Mouse (Mus musculus) hindbrain, embryonic 10.5 days (tissue): ENCODE results near the gene Odf3l2. TPM values are rescaled to one million over a fixed set of nuclear protein-coding genes. Genes with fewer than 3 reads are reported as not detected.

Experiments used
- DNase-seq: peaks from one replicate; pipeline ENCODE4 v3.0.0-alpha.2; 2017; ENCODE audit warnings: low spot score
- H3K27ac ChIP-seq: fragments of 300-500 bp; sonication (generic); 2 replicates; pipeline ENCODE4 v1.5.1; 2016; ENCODE audit warnings: mild to moderate bottlenecking, moderate library complexity
- H3K27me3 ChIP-seq: fragments of 300-500 bp; sonication (generic); 2 replicates; pipeline ENCODE4 v1.6.1; 2016; ENCODE audit warnings: mild to moderate bottlenecking; ENCODE audit not compliant: poor library complexity, insufficient read depth, severe bottlenecking
- H3K36me3 ChIP-seq: fragments of 300-500 bp; sonication (generic); 2 replicates; pipeline ENCODE4 v1.6.1; 2016; ENCODE audit warnings: mild to moderate bottlenecking, moderate library complexity
- H3K4me1 ChIP-seq: fragments of 300-500 bp; sonication (generic); replicated peaks from 2 replicates; pipeline ENCODE4 v1.6.1; 2016; ENCODE audit warnings: mild to moderate bottlenecking
- H3K4me3 ChIP-seq: fragments of 300-500 bp; sonication (generic); 2 replicates; pipeline ENCODE4 v1.5.1; 2016; ENCODE audit warnings: mild to moderate bottlenecking, moderate library complexity
- H3K9me3 ChIP-seq: fragments of 300-500 bp; sonication (generic); 2 replicates; pipeline ENCODE4 v1.6.1; 2016; ENCODE audit warnings: mild to moderate bottlenecking, moderate library complexity
- WGBS: fragments of 180-500 bp; shearing (Covaris S2); methylation state at CpG from one replicate; pipeline ENCODE4 v1.1.7; 2016; 5-methylcytosine and 5-hydroxymethylcytosine counted together
- polyA plus RNA-seq: library from polyadenylated mRNA; unstranded; fragments of >200 nt; fragmentation: Nextera tagmentation; extraction: Ambion mirVana; gene quantifications from 2 replicates; pipeline ENCODE4 v1.2.1, GENCODE M21; 2016

The Odf3l2 gene
- not detected in 2 replicates for polyA plus RNA-seq

DNA sequence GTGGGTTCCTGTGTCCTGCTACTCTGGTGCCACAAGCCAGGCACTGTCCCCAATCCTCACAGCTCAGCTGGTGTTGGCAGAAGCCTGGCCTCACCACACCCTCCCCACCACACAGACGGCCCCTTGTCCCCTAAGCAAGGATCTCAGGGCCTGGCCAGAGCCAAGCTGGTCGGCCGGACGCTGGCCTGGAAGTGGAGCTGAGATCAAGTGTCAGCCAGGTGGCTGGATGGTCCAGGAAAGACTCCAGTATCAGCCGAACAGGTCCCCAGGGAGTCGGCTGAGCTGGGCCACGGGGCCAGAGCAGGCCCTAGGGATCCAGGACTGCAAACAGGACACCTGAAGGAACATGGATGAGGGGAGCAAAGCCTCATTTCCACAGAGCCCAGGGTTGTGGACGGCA is at the start of gene Odf3l2:
TSS of gene Odf3l2 (minus strand) at position 28 of the 400 bp plus-strand sequence.
- no peak for DNase-seq
- no peaks in the 10 kb centered on the region for H3K36me3 ChIP-seq
- H3K4me3 ChIP-seq = no peak within 1 kb of the TSS
- no peaks in the 10 kb centered on the region for H3K9me3 ChIP-seq
- 65% methylated on average over 8 of the region's 8 CpGs for WGBS
- H3K4me1 ChIP-seq = peaks cover 13% of the 10 kb centered on the region
- H3K27me3 ChIP-seq = no peaks in the 10 kb centered on the region
- H3K27ac ChIP-seq = no peak within 1 kb of the TSS

DNA sequence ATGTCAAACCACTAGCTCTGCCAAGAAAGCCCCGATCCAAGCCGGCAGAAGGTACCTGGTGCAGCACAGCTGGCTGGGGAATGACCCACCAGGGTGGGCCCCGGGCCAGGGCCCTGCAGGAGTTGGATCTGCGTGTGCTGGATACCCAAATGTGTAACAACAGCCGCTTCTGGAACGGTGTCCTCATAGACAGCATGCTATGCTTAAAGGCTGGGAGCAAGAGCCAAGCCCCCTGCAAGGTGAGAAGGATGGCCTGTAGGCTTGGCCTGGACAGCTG is 48.8 kb upstream of the Odf3l2 start:
- whole genome bisulfite sequencing = 84% methylated on average over 6 of the region's 6 CpGs
- no peaks in the 10 kb centered on the region for H3K27me3 ChIP-seq
- peaks cover 10% of the 10 kb centered on the region for H3K36me3 ChIP-seq
- peaks cover 13% of the 10 kb centered on the region for H3K4me1 ChIP-seq
- no peak overlapping the region for H3K4me3 ChIP-seq
- no peak overlapping the region for H3K27ac ChIP-seq
- no peak for DNase-seq
- H3K9me3 ChIP-seq = peaks cover 5% of the 10 kb centered on the region; the same call in 1 of the 2 replicates

DNA sequence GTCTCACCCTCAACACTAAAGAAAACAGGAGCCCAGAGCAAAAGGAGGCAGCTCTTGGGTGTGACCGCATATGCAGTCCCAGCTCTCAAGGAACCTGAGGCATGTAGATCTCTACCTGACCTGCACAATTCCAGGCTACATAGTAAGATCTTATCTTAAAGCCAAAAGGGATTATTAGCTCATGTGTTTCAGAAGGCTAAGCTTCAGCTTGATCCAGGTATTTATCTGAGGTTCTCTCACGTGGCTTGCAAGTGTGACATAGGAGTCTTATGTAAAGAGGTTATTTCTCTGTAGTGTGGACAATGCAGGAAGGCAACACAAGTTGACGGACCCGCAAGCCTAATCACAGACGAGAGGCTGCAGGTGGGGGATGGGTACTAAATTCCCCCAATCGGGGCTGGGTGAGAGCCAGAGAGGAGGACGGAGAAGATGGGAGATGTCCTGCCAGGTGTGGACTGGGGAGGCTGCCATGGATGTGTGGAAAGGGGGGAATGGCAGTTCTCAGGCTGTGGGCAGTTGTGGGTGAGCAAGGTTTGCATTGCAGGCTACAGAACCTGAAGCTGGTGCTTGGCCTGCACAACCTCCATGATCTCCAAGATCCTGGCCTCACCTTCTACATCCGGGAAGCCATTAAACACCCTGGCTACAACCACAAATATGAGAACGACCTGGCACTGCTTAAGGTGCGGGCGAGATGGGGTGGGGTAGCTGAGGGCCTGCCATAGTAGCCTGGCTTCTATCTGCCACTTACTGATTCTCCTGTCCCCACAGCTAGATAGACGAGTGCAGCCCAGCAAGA is 48.2 kb upstream of the Odf3l2 start:
- H3K4me1 ChIP-seq = peaks cover 13% of the 10 kb centered on the region
- H3K27me3 ChIP-seq = no peaks in the 10 kb centered on the region
- H3K27ac ChIP-seq = no peak overlapping the region
- H3K36me3 ChIP-seq = peaks cover 16% of the 10 kb centered on the region
- 81% methylated on average over 12 of the region's 12 CpGs for WGBS
- peaks cover 5% of the 10 kb centered on the region; the same call in 1 of the 2 replicates for H3K9me3 ChIP-seq
- no peak overlapping the region for H3K4me3 ChIP-seq
- no peak for DNase-seq

DNA sequence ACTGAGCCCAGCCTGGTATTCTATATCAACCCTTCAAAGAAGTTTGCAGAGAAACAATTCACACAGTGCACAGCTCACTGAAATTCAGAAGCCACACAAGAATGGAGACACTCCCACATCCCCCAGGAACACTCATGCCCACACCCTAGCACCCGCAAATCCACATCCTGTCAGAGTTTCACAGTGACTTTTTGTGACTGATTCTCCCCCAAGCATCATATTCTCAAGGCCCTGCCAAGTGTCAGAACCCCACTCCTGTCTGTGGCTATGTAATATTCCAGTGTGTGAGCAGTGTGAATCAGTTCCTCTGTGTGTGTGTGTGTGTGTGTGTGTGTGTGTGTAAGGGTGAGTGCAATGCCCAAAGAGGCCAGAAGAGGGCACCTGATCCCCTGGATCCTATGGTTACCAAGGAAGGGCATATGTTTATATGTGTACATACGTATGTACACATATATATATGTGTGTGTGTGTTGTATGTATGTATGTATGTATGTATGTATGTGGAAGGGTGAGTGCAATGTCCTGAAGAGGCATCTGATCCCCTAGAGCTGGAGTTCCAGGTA is 46.5 kb upstream of the Odf3l2 start:
- no peaks in the 10 kb centered on the region for H3K27me3 ChIP-seq
- no peak overlapping the region for H3K27ac ChIP-seq
- 93% methylated on average over 2 of the region's 2 CpGs for WGBS
- no peak for DNase-seq
- H3K9me3 ChIP-seq = peaks cover 5% of the 10 kb centered on the region; the same call in 1 of the 2 replicates
- peaks cover 13% of the 10 kb centered on the region for H3K4me1 ChIP-seq
- H3K4me3 ChIP-seq = no peak overlapping the region
- H3K36me3 ChIP-seq = peaks cover 33% of the 10 kb centered on the region

DNA sequence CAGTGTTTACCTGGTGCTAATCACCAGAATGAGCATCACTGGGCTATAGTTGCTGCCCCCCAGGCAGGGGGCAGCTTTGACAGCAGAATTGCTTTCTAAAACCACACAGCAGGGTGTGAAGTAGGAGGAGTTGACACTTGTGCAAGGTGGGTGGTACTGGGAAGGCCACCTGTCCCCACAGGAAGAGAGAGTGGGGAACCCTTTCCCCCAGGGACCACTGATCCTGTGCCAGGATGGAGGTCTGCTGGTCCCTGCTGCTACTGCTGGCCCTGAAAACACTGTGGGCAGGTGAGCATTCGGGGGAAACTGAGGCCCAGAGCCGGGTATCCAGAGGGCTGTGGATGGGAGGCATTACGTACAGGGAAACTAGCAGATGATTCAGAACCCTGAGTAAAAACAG is 43.6 kb upstream of the Odf3l2 start:
- peaks cover 5% of the 10 kb centered on the region; the same call in 1 of the 2 replicates for H3K9me3 ChIP-seq
- H3K27ac ChIP-seq = no peak overlapping the region
- H3K27me3 ChIP-seq = no peaks in the 10 kb centered on the region
- WGBS = 92% methylated on average over 3 of the region's 3 CpGs
- H3K4me1 ChIP-seq = peaks cover 1% of the 10 kb centered on the region
- peaks cover 62% of the 10 kb centered on the region for H3K36me3 ChIP-seq
- DNase-seq = no peak
- H3K4me3 ChIP-seq = no peak overlapping the region

DNA sequence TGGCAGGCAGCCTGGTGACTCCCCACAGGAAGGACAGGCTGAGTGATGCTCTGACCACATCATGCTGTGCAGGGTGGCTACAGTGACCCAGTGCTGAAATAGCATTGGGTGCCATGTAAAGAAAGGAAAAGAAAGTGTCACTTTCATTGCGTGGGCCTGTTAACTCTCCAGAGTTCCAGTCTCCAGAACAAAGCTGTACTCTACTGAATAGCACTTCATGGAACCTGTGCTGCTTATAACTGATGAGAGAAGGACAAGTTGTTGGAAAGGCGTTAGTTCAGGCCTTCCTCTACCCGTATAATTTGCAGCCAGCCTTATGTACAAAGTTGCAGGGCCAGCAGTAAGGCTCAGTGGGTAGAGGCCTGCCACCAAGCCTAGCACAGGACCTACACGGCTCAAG is 43.2 kb upstream of the Odf3l2 start, which contains the start of gene Gzmm:
TSS of gene Gzmm (plus strand) at position 301 of the 400 bp plus-strand sequence.
- WGBS = 88% methylated on average over 4 of the region's 4 CpGs
- peaks cover 66% of the 10 kb centered on the region for H3K36me3 ChIP-seq

DNA sequence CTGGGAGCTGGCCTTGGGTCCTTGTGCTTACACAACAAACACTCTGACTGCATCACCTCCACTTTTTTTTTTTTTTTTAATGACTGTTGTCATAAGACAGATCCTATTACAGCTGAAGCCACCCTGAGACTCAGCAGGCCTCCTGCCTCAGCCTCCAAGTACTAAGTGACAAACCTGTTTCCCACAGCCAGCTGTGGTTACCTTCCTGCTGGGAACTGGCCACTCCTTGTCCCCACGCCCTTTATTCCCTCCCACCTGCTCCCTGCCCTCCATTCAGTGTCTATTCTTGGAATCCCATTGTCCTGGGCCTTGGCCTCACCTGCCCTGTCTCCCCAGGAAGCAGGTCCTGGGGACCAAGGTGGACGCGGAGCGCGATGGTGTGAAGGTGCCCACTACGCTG is 42.0 kb upstream of the Odf3l2 start:
- H3K27me3 ChIP-seq = no peaks in the 10 kb centered on the region
- H3K4me1 ChIP-seq = peaks cover 18% of the 10 kb centered on the region
- peaks cover 67% of the 10 kb centered on the region for H3K36me3 ChIP-seq
- H3K4me3 ChIP-seq = no peak overlapping the region
- no peak overlapping the region for H3K27ac ChIP-seq
- no peak for DNase-seq
- 93% methylated on average over 6 of the region's 6 CpGs for WGBS
- H3K9me3 ChIP-seq = peaks cover 5% of the 10 kb centered on the region; the same call in 1 of the 2 replicates

More for the DNA sequence above, 43.2 kb upstream of the Odf3l2 start, which contains the start of gene Gzmm:
- Histone ChIP-seq H3K9me3 (peaks cover 5% of the 10 kb centered on the region; the same call in 1 of the 2 replicates), H3K27me3 (no peaks in the 10 kb centered on the region), H3K27ac (no peak within 1 kb of the TSS), H3K4me1 (peaks cover 6% of the 10 kb centered on the region), H3K4me3 (no peak within 1 kb of the TSS)
- DNase-seq = no peak

DNA sequence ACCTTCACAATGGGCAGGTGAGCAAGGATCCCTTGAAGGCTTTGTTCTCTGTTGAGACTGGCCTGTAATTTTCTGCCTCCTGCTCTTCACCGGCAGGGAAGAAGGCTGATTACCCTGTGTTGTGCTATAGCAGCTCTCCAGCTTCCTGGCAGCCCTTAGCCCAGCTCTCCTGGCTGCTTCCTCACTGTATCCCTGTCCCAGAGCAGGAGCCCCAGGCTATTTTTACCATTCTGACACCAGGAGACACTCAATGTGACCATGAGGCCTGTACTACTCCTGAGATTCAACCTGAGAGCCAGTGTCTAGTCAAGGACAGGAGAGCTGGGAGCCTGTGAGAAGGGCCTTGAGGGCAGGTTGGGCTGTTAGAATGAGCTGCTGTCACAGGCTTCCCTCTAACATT is 41.2 kb upstream of the Odf3l2 start:
- peaks cover 64% of the 10 kb centered on the region for H3K36me3 ChIP-seq
- peaks cover 22% of the 10 kb centered on the region for H3K4me1 ChIP-seq
- H3K4me3 ChIP-seq = no peak overlapping the region
- no peaks in the 10 kb centered on the region for H3K9me3 ChIP-seq
- DNase-seq = no peak
- no peak overlapping the region for H3K27ac ChIP-seq
- 93% methylated on average over 1 of the region's 1 CpGs for WGBS
- no peaks in the 10 kb centered on the region for H3K27me3 ChIP-seq

DNA sequence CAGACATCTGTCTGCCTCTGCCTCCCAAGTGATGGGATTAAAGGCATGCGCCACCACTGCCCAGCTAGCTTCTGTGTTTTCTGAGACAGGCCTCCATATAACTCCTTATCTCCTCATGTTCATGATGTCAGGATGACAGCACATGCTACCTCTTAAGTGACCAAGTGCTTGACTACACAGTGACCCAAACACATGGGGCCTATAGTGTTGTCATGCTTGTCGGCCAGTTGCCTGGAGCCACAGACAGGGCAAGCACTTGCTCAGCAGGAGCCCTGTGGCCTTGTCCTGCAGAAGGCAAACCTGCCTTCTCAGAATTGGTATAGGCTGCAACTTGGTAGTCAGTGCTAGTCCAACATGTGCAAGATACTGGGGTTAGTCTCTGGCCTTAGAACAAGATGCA is 40.7 kb upstream of the Odf3l2 start:
- 83% methylated on average over 2 of the region's 2 CpGs for WGBS
- Histone ChIP-seq H3K36me3 (peaks cover 64% of the 10 kb centered on the region), H3K4me1 (peaks cover 27% of the 10 kb centered on the region), H3K9me3 (no peaks in the 10 kb centered on the region), H3K27ac (no peak overlapping the region), H3K4me3 (no peak overlapping the region), H3K27me3 (no peaks in the 10 kb centered on the region)
- DNase-seq = no peak

DNA sequence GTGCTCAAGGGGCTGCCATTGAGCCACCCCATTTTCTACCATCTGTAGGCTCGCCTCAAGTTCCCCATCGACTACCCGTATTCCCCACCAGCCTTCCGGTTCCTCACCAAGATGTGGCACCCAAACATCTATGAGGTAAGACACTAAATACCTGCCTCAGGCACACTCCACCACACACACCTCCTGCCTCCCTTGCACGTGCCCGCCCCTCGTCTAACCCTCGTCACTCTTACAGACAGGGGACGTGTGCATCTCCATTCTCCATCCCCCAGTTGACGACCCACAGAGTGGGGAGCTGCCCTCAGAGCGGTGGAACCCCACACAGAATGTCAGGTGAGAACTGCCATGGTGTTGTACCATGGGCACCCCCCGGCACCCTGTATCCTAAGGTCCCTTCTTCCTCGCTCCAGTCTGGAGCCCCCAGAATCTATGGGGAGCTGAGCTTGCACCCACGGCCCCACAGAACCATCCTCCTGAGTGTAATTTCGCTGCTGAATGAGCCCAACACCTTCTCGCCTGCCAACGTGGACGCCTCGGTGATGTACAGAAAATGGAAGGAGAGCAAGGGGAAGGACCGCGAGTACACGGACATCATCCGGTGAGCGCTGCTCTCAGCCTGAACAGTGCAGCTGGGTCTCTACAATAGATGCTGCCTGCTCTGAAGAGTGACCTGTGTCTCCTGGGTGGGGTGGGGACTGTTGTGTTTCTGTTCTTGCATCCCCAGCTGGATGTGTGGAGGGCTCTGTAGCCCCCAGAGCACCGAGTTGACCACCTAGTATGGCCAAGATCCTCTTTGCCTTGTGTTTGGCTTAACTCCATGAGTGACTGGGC is 39.4 kb upstream of the Odf3l2 start:
- H3K4me1 ChIP-seq = peaks cover 34% of the 10 kb centered on the region
- no peak overlapping the region for H3K4me3 ChIP-seq
- no peaks in the 10 kb centered on the region for H3K27me3 ChIP-seq
- H3K27ac ChIP-seq = no peak overlapping the region
- H3K36me3 ChIP-seq = peaks cover 64% of the 10 kb centered on the region
- WGBS = 95% methylated on average over 25 of the region's 25 CpGs
- no peaks in the 10 kb centered on the region for H3K9me3 ChIP-seq
- DNase-seq = no peak

DNA sequence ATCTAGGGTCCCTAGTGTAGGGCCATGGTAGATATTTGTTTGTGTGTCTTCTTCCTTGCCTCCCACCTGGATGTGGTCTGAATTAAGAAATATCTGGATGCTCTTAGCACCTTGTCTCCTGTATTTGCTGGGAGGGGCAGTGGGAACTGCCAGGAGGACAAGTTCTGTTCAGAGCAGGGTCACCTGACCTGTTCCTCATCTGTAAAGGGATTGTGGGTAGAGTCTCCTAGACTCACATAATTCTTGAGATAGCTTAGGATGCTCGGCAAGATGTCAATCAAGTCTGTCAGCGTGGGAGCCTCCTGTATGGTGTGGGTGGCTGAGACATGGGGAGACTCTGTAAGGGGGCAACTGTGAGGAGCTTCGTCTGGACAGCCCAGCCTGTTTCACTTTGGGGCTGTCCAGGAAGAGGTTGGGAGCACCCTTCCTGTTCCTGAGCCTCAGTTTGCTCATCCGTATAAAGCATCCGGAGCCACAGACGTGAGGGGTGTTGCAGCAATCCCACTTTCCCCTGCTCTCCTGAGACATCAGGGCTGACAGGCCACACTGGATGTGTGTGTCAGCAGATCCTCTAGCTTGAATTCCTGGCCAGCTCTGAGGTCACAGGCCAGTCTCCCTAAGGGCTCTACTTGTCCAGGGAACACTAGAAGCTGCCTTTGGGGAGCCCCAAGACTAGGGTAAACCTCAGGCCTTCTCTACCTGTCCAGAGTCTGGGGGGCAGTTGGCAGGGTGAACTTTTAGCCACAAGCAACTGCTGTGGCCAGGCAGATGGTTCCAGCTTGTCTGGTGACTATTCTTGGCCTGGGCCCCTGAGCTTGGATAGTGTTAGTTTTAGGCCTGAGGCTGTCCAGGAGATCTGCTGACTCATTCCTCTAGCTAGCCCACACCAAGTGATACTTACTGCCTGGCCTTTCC is 38.4 kb upstream of the Odf3l2 start:
- H3K27ac ChIP-seq = peak overlapping the region; percentile 90; the same call in 1 of the 2 replicates
- peak overlapping the region; percentile 96 for H3K4me3 ChIP-seq
- 90% methylated on average over 6 of the region's 6 CpGs for WGBS
- H3K9me3 ChIP-seq = no peaks in the 10 kb centered on the region
- DNase-seq = no peak
- no peaks in the 10 kb centered on the region for H3K27me3 ChIP-seq
- peaks cover 54% of the 10 kb centered on the region for H3K36me3 ChIP-seq
- peaks cover 34% of the 10 kb centered on the region for H3K4me1 ChIP-seq
